Mouse (Mus musculus) gastrocnemius, postnatal 10 days (tissue): ENCODE data around the gene Cd93. TPM values are rescaled to one million over a fixed set of nuclear protein-coding genes. Genes with fewer than 3 reads are reported as not detected.

ENCODE experiments used
- DNase-seq: peaks from one replicate; pipeline ENCODE4 v3.0.0; 2021; ENCODE audit warnings: mixed read lengths
- total RNA-seq, 2 experiments: library from RNA; stranded (reverse); gene quantifications; 2 replicates each; pipeline ENCODE4 v1.2.3; 2021

Gene Cd93
- total RNA-seq, 2 experiments from 2014 or later, result 74.8 to 93.5 TPM

- no peak for DNase-seq
These were observed 41.1 kb downstream of the Cd93 start for GRCm38 (mm10) chr2:148402227-148402626.

DNA sequence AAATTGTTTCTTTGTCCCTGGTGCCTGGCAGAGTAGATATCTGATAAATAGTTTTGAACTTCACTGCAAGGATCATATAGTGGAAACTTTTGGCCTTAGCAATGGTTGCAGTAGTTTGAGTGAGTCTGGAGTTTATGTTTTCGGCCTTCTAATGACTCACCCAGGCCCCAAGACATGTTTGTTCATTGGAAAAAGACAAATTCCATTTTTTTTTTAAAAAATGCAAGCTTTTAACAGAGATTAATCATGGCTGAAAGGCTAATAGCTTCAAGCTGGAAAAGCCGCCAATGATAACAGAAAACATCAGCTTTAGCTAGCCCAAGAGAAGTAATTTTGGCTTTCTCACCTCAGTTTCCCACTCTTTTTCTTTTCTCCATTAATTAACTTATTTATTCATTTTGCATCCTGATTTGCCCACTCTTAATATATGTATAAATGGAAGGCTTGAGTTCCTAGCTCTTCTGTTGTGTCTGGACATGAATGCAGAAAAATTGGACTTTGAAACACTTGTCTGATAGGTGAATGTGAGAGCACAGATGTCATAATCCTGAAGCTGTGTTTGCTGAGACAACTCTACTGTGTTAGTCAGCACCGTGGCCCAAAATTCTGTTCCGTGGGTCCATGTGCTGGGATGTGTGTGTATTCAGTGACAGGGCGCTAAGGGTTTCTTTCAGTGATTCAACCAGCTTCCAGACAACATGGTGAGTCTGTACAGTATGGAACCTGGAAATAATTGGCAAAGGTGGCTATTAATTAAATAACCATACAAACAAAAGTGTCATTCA is 44.3 kb downstream of the Cd93 start:
- no peak for DNase-seq

DNA sequence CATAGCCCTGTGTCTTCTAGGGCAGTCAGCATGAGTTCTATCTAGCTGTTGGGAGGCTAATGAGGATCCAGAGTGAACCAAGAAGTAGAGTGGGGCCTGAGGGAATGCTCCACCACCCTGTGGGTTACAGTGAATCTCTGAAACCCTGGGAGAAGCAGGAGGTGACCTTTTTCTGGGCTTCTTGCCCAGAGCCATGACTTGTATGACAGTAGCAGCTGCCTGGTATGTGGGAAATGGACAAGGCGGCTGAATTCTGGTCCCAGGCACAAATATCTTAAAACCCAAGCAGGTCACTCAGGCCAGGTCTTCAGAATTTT is 45.6 kb downstream of the Cd93 start:
- DNase-seq, result peak; percentile 36

- DNase-seq, result no peak
These were observed 46.2 kb downstream of the Cd93 start for GRCm38 (mm10) chr2:148397015-148397783.

DNA sequence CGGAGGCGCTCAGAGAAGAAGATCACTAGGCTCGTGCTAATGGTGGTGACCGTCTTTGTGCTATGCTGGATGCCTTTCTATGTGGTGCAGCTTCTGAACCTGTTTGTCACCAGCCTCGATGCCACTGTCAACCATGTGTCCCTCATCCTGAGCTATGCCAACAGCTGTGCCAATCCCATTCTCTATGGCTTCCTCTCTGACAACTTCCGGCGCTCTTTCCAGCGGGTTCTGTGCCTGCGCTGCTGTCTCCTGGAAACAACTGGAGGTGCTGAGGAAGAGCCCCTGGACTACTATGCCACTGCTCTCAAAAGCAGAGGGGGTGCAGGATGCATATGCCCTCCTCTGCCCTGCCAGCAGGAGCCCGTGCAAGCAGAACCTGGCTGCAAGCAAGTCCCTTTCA is 47.2 kb downstream of the Cd93 start:
- DNase-seq, result no peak

GRCm38 (mm10) chr2:148395131-148396051 is 48.0 kb downstream of the Cd93 start, which contains the start of gene Sstr4:
Sstr4 (plus strand) TSS chr2:148395344.
- peak; percentile 55 for DNase-seq

DNA sequence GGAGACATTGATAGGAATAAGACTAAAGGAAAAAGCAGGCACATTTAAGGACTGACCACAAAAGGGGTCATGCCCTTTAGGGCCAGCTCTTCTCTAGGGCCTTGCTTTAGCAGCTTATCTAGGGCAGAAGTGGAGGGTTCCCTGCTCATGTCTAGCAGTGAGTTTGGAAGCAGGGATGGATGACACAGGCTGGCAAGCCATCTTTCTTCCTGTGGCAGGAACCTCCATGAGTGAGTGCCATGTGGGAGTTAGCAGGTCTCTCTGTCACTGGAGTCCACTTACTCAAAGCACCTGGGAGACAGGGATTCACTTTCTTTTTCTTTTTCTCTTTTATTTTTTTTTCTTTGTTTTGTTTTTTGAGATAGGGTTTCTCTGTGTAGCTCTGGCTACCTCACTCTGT is 49.5 kb downstream of the Cd93 start:
- no peak for DNase-seq

GRCm38 (mm10) chr2:148393149-148393548 is 50.2 kb downstream of the Cd93 start:
- DNase-seq, result no peak

DNA sequence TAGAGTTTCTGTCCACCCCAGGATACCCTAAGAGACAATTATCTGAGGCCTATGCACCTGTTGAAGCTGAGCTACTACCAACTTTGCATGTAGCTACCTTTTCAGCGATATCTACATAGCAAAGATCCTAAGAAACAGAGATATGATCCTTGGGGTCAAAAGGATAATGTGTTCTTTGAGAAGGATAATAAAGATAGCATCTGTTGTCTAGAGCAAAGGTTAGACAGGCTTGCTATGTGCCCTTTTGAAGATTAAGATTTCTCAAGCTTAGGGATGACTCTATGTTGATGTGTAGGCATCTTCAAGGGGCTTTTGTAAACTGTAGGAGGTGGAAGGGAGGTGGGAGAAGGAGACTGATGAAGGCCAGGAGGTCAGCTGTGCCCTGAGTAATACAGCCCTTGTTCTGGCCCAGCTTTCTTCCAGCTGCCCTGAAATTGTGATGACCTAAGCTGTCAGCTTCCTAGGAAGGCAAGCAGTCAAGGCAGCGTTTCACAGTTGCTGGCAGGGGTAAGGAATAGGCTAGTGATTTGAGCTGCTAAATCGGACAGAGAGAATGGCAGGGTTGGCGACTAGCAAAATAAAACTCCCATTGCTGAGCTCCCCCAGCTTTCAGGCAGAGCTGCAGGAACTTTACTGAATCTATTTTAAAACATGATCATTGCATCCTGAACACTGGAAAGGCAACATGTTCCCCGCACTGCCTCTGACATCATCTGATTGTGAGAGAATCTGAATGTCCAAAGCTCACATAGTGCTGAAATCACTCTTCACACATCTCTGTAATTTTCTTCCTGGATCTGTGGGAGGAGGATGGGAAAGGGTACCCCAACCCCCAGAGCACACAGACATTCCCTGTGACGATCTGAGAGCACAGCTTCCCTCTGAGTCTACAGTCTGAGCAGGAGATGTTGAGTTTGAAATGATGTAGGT is 55.4 kb downstream of the Cd93 start:
- no peak for DNase-seq

DNA sequence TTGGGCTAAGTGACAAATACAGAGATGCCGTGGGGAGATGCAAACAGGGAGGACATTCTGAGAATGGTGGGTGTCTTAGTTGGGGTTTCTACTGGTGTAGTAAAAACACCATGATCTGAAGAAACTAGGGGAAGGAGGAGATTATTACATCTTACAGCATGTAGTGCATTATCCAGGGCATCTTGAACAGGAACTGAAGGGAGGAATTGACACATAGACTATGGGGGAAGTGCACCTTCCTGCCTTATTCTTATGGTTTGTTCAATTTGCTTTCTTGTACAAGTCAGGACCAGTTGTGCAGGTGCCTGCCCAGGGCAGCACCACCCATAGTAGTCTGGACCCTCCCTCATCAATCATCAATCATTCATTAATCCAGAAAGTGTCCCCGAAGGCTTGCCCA is 56.4 kb downstream of the Cd93 start:
- no peak for DNase-seq

Other genes with a start within 250 kb of the Cd93 start
- gene Sstr4, start 48.2 kb downstream of the Cd93 start, total RNA-seq, result under 1 TPM; 0.38 to 0.72 TPM
- 10 to 100 TPM; 22.0 to 26.6 TPM for gene Thbd, start 35.4 kb downstream of the Cd93 start, total RNA-seq
- 10 to 100 TPM in 1 of 2 experiments, 1 to 10 TPM in 1; 7.3 to 11.6 TPM for gene Nxt1, start 229.0 kb upstream of the Cd93 start, total RNA-seq
- gene Gzf1, start 237.5 kb upstream of the Cd93 start, total RNA-seq, result 10 to 100 TPM; 13.0 to 13.6 TPM